Comparison of ENCODE assay signal across 8 mouse cellular contexts in the genomic region with DNA sequence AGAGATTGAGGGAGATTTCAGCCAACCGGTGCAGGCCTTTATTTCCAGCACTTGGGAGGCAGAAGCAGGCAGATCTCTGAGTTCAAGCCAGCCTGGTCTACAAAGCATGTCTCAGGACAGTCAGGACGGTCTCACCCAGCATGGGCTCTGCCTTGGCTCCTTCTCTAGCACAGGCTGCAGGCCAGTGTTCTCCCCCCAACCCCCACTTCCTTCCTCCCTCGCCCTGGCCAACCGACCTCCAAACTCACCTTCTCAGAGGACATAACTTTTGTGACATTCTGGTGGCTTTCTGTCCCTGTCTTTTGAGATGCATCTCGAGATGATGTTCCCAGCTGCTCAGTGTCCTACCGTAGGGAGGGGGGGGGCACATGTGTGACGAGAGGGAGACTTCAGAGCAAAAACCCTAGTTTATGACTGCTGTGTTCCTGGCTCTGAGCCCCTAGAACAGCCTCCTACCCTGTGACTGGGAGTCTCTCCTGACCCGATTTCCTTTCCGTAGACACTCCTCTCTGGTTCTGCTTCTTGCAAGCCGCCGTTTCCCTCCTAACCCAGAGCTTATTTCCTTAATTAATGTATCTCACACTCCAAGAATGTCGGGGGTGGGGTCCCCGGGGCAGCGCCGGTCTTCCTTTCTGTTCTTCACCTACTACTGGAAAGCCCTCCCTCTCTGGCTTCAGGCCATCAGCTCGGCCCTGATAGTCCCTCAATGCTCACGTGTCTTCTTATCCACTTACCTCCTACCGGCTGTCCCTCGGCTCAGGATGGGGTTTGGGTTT. TPM values are rescaled to one million over a fixed set of nuclear protein-coding genes. Genes with fewer than 3 reads are reported as not detected.
DNase-seq lines count a peak whose midpoint lies in the region; ATAC-seq and TF ChIP-seq lines count a peak whose summit lies in the region.

No protein-coding gene starts in this region.

- 0 out of 2 replicates have a peak, but pooled peaks cover 3% of the 10 kb centered on the region for H3K4me1 ChIP-seq in forebrain, embryonic 12.5 days
- no peaks in the 10 kb centered on the region for H3K4me1 ChIP-seq in forebrain, embryonic 16.5 days (replicated peaks; ENCODE audit: control insufficient read depth, insufficient read depth, low read length)
- peaks cover 3% of the 10 kb centered on the region for H3K4me1 ChIP-seq in bone marrow, adult 2 months (ENCODE audit: control insufficient read depth, insufficient read depth, low read length)
- H3K4me1 ChIP-seq in hindbrain, embryonic 13.5 days (replicated peaks) = 0 out of 2 replicates have a peak, but pooled peaks cover 3% of the 10 kb centered on the region
- 0 out of 2 replicates have a peak, but pooled peaks cover 2% of the 10 kb centered on the region for H3K4me1 ChIP-seq in liver, postnatal 0 days (ENCODE audit: insufficient read depth)

- ATAC-seq in forebrain, embryonic 12.5 days (ENCODE audit: low FRiP score) = no peak
- no peak for ATAC-seq in forebrain, embryonic 16.5 days
- ATAC-seq in hindbrain, embryonic 13.5 days (ENCODE audit: low FRiP score) = no peak
- peak; percentile 56; the same call in 1 of the 2 replicates for ATAC-seq in liver, postnatal 0 days
- ATAC-seq in erythroblast, adult 5-6 weeks (replicated peaks; ENCODE audit: low FRiP score, poor library complexity, severe bottlenecking) = no peak
- ATAC-seq in cerebellum, adult (ENCODE audit: insufficient number of reproducible peaks, low FRiP score, low TSS enrichment) = no peak

- no peak overlapping the region for H3K4me3 ChIP-seq in forebrain, embryonic 12.5 days (replicated peaks)
- no peak overlapping the region for H3K4me3 ChIP-seq in forebrain, embryonic 16.5 days (replicated peaks; ENCODE audit: low read length)
- peak overlapping the region; percentile 41 for H3K4me3 ChIP-seq in bone marrow, adult 2 months (replicated peaks; ENCODE audit: control insufficient read depth, low read depth, low read length)
- H3K4me3 ChIP-seq in hindbrain, embryonic 13.5 days = no peak overlapping the region; the same call in 1 of the 2 replicates
- H3K4me3 ChIP-seq in liver, postnatal 0 days (ENCODE audit: low read depth, low read length) = peak overlapping the region; percentile 27; the same call in 1 of the 2 replicates

- peak overlapping the region; percentile 29 for H3K4me2 ChIP-seq in forebrain, embryonic 12.5 days
- no peak overlapping the region for H3K4me2 ChIP-seq in forebrain, embryonic 16.5 days (ENCODE audit: low read length)
- peak overlapping the region; percentile 23; the same call in 1 of the 2 replicates for H3K4me2 ChIP-seq in hindbrain, embryonic 13.5 days
- H3K4me2 ChIP-seq in liver, postnatal 0 days (ENCODE audit: low read depth, low read length) = peak overlapping the region; percentile 58

- 45% methylated on average over 19 of the region's 19 CpGs for WGBS in forebrain, embryonic 12.5 days
- WGBS in forebrain, embryonic 16.5 days = 43% methylated on average over 19 of the region's 19 CpGs
- WGBS in bone marrow, adult 2 months = 3% methylated on average over 19 of the region's 19 CpGs
- WGBS in hindbrain, embryonic 13.5 days = 41% methylated on average over 19 of the region's 19 CpGs
- 16% methylated on average over 18 of the region's 19 CpGs for WGBS in liver, postnatal 0 days (ENCODE audit: insufficient replicate concordance)

- H3K36me3 ChIP-seq in forebrain, embryonic 12.5 days (replicated peaks) = no peaks in the 10 kb centered on the region
- H3K36me3 ChIP-seq in forebrain, embryonic 16.5 days (ENCODE audit: control insufficient read depth, insufficient read depth) = no peaks in the 10 kb centered on the region
- no peaks in the 10 kb centered on the region for H3K36me3 ChIP-seq in hindbrain, embryonic 13.5 days
- no peaks in the 10 kb centered on the region for H3K36me3 ChIP-seq in liver, postnatal 0 days (replicated peaks; ENCODE audit: insufficient read depth, low read length)

- H3K27ac ChIP-seq in forebrain, embryonic 12.5 days = no peak overlapping the region
- H3K27ac ChIP-seq in forebrain, embryonic 16.5 days (ENCODE audit: low read length) = no peak overlapping the region
- H3K27ac ChIP-seq in bone marrow, adult 2 months (ENCODE audit: control insufficient read depth, insufficient read depth, low read depth, low read length, poor library complexity) = no peak overlapping the region; the same call in 1 of the 2 replicates
- no peak overlapping the region for H3K27ac ChIP-seq in hindbrain, embryonic 13.5 days
- H3K27ac ChIP-seq in liver, postnatal 0 days (ENCODE audit: low read depth) = no peak overlapping the region

- H3K9me3 ChIP-seq in forebrain, embryonic 12.5 days = no peaks in the 10 kb centered on the region
- no peaks in the 10 kb centered on the region for H3K9me3 ChIP-seq in forebrain, embryonic 16.5 days (ENCODE audit: control insufficient read depth, low read length)
- H3K9me3 ChIP-seq in hindbrain, embryonic 13.5 days = no peaks in the 10 kb centered on the region
- no peaks in the 10 kb centered on the region for H3K9me3 ChIP-seq in liver, postnatal 0 days (ENCODE audit: low read length)

- no peak for DNase-seq in liver, postnatal 0 days
- no peak for DNase-seq in spleen, adult 18-20 months

- no peak for TF ChIP-seq POLR2A in bone marrow, adult 2 months (IDR thresholded peaks at IDR 0.05; ENCODE audit: borderline replicate concordance, control insufficient read depth, low read depth, low read length)

- no peak for TF ChIP-seq EP300 in liver, postnatal 0 days (IDR thresholded peaks at IDR 0.05; ENCODE audit: low read depth)

- no peak overlapping the region for H3K9ac ChIP-seq in forebrain, embryonic 12.5 days
- H3K9ac ChIP-seq in forebrain, embryonic 16.5 days (replicated peaks; ENCODE audit: low read depth, low read length) = no peak overlapping the region
- no peak overlapping the region for H3K9ac ChIP-seq in hindbrain, embryonic 13.5 days
- no peak overlapping the region for H3K9ac ChIP-seq in liver, postnatal 0 days (replicated peaks)

- H3K27me3 ChIP-seq in forebrain, embryonic 12.5 days = peaks cover 55% of the 10 kb centered on the region
- H3K27me3 ChIP-seq in forebrain, embryonic 16.5 days (replicated peaks; ENCODE audit: control insufficient read depth, insufficient read depth, low read length) = no peaks in the 10 kb centered on the region; the same call in 1 of the 2 replicates
- H3K27me3 ChIP-seq in hindbrain, embryonic 13.5 days = peaks cover 51% of the 10 kb centered on the region
- peaks cover 17% of the 10 kb centered on the region; the same call in 1 of the 2 replicates for H3K27me3 ChIP-seq in liver, postnatal 0 days (ENCODE audit: insufficient read depth, low read length)

- no peak for TF ChIP-seq CTCF in bone marrow, adult 2 months (IDR thresholded peaks at IDR 0.05; ENCODE audit: control insufficient read depth, insufficient read depth, low read length)
- no peak for TF ChIP-seq CTCF in liver, postnatal 0 days (IDR thresholded peaks at IDR 0.05; ENCODE audit: low read depth)

RNA-seq across cellular contexts. Expression of a gene that starts 27.8 kb away (rescaled TPM):
- not detected in 2 replicates for polyA plus RNA-seq in forebrain, embryonic 12.5 days (2016; fragmentation: Nextera tagmentation; extraction: Ambion mirVana)
- polyA plus RNA-seq in forebrain, embryonic 16.5 days (2015; fragmentation: Nextera tagmentation; extraction: Ambion mirVana) = not detected in 2 replicates
- polyA plus RNA-seq in bone marrow, adult 2 months (2011; ENCODE audit: insufficient read depth, insufficient read length, low replicate concordance, missing spikeins) = not detected in 2 replicates
- 9.5 and 11.8 TPM in 2 replicates for polyA plus RNA-seq in hindbrain, embryonic 13.5 days (2015; fragmentation: Nextera tagmentation; extraction: Ambion mirVana)
- 0.04 TPM in 1 of 2 replicates, not detected in the other for polyA plus RNA-seq in liver, postnatal 0 days (2015; fragmentation: Nextera tagmentation; extraction: Ambion mirVana)
- not detected in 2 replicates for total RNA-seq in erythroblast, adult 5-6 weeks (2015; ENCODE audit: low replicate concordance)
- not detected in 2 replicates for total RNA-seq in erythroblast, adult 5-6 weeks (2017; ENCODE audit: low replicate concordance)

RNA-seq across cellular contexts. Expression of a gene that starts 57.4 kb away (rescaled TPM):
- polyA plus RNA-seq in forebrain, embryonic 12.5 days (2016; fragmentation: Nextera tagmentation; extraction: Ambion mirVana) = 0.11 TPM in 1 of 2 replicates, not detected in the other
- polyA plus RNA-seq in forebrain, embryonic 16.5 days (2015; fragmentation: Nextera tagmentation; extraction: Ambion mirVana) = not detected in 2 replicates
- not detected in 2 replicates for polyA plus RNA-seq in bone marrow, adult 2 months (2011; ENCODE audit: insufficient read depth, insufficient read length, low replicate concordance, missing spikeins)
- 3.0 and 5.1 TPM in 2 replicates for polyA plus RNA-seq in hindbrain, embryonic 13.5 days (2015; fragmentation: Nextera tagmentation; extraction: Ambion mirVana)
- not detected in 2 replicates for polyA plus RNA-seq in liver, postnatal 0 days (2015; fragmentation: Nextera tagmentation; extraction: Ambion mirVana)
- not detected in 2 replicates for total RNA-seq in erythroblast, adult 5-6 weeks (2015; ENCODE audit: low replicate concordance)
- not detected in 2 replicates for total RNA-seq in erythroblast, adult 5-6 weeks (2017; ENCODE audit: low replicate concordance)

Comparison
In these comparisons a context has a peak if more than half of its experiments do, and no peak if none do; other contexts are left out.
1. H3K4me3 ChIP-seq: peak in bone marrow, adult 2 months (single experiment) and liver, postnatal 0 days (single experiment); none in forebrain, embryonic 12.5 days (single experiment), forebrain, embryonic 16.5 days (single experiment) and hindbrain, embryonic 13.5 days (single experiment).
2. RNA of a gene that starts 27.8 kb away (polyA plus RNA-seq): 9.5 to 11.8 TPM in hindbrain, embryonic 13.5 days; not detected in forebrain, embryonic 12.5 days, not detected in forebrain, embryonic 16.5 days, not detected in bone marrow, adult 2 months and 0.04 TPM in liver, postnatal 0 days; every median in the first group is over 10 times any median in the second.